Mouse (Mus musculus) liver, postnatal 0 days (tissue): Measurements from ENCODE around the gene Fam92b.

Source experiments
- CTCF ChIP-seq: sonication (generic); IDR thresholded peaks from 2 replicates; pipeline ENCODE4 v1.5.1; 2016; ENCODE audit warnings: antibody characterized with exemption, low read depth
- EP300 ChIP-seq: IDR thresholded peaks from 2 replicates; pipeline ENCODE4 v1.6.1; 2016; ENCODE audit warnings: antibody characterized with exemption, low read depth, mild to moderate bottlenecking

DNA sequence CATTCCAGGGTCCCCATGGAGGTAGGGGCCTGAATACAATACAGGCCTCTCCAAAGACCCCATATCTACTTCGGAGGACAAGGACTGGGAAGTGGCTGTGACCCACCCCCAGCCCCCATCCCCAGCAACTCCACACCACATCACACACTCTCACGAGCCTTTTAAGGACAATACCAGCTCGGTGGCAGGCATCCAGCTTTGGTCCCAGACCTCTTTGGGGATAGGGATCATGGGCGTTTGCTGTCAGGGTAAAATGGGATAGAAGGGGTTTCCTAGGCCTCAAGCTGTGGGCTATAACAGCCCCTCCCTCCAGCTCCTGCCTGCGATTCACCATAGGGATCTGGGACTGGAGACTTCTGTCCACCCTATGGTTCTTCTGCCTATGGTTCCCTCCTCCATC, 14.4 kb upstream of the Fam92b start:
- TF ChIP-seq CTCF (no peak), EP300 (no peak)
